Mouse (Mus musculus): ENCODE measurements around the gene Tmem161b. TPM values are rescaled to one million over a fixed set of nuclear protein-coding genes. Genes with fewer than 3 reads are reported as not detected.
"Not testable (repeated sequence)": the region's sequence is repeated elsewhere in the genome, so short reads cannot be mapped to it uniquely, and the experiment has no call there.

Gene Tmem161b
- total RNA-seq (2015) = 14.8 and 17.2 TPM in 2 replicates
- 13.3 and 18.3 TPM in 2 replicates for total RNA-seq (2017)

GRCm38 (mm10) chr13:84221820-84222681 lies at the start of gene Tmem161b:
Tmem161b (plus strand) TSS chr13:84222296.
- ATAC-seq (ENCODE audit: poor library complexity, severe bottlenecking) = peak; percentile 98

GRCm38 (mm10) chr13:84185835-84186234 lies 36.3 kb upstream of the Tmem161b start:
- ATAC-seq (ENCODE audit: poor library complexity, severe bottlenecking) = not testable (repeated sequence)

DNA sequence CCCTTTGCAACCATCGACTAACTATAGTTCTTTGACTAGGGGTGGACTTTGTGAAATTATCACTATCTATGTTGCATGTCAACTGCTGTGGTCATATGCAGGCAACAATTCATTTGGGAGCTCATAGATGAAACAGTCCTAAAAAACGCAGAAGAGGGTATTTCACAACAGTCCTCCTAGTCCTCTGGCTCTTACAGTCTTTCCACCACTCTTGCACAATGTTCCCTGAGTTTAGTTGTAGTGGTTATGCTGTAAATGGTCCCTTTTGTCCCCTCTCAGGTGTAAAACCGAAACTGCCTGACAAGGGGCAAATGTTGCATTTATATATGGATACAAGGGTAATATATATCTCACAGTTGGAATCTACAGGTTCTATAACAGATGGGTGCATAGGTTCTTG lies 29.4 kb upstream of the Tmem161b start:
- no peak for ATAC-seq (ENCODE audit: poor library complexity, severe bottlenecking)

- no peak for ATAC-seq (ENCODE audit: poor library complexity, severe bottlenecking)
Measured at GRCm38 (mm10) chr13:84222682-84222992, 541 bp downstream of the Tmem161b start.

DNA sequence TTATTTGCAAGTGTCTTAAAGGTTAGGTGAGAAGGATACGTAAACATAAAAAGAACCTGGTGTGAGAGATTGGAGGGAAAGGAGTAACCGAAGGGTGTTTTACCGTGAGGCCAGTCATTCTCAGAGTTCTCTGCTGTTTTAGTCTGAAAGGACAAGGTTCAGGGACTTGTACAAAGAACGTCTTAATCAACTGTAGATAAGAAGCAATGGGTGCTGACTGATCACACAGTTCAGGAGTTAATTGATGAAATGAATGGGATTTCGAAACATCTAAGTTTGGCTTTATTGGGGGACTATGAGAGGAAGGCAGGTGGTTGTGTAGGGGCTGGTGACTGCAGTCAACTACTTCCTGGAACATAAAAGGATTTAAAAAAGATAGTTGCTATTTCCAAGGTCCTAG lies 922 bp downstream of the Tmem161b start:
- no peak for ATAC-seq (ENCODE audit: poor library complexity, severe bottlenecking)

DNA sequence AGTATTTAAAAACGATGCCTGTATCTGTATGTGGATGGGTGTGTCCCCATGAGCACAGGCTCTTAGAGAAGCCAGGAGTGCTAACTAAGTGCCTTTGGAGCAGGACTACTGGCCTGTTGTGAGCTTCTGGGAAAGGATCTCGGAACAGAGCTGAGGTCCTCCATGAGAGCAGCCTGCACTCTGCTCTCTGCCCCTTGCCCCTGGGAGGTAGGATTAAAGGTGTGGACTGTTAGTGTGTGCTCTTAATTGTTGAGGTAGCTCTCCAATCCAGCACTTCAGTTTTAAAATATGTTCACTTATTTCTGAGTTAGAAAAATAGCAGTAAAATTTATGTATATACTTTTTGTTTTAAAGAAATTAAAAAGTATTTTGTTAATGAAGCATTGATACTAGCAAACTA lies 11.9 kb downstream of the Tmem161b start:
- no peak for ATAC-seq (ENCODE audit: poor library complexity, severe bottlenecking)

DNA sequence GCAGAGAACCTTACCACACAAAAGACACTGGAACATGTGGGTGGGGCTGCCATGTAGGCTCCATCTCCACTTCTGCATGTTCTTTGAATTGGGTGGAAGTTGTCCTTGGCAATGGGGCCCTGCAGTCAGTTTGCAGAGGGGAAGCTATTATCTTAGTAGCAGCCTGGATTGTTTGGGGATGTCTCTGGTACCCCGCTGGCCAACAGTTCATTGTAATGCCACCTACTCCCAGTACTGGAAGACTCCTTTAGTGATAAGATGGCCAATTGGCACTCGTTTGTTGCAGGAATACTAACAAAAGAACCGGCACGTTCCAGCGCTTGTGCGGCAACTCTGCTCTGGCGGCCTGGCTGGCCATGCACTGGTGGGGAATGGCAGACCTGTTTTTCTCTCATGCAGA lies 14.7 kb downstream of the Tmem161b start:
- no peak for ATAC-seq (ENCODE audit: poor library complexity, severe bottlenecking)

- no peak for ATAC-seq (ENCODE audit: poor library complexity, severe bottlenecking)
Measured at GRCm38 (mm10) chr13:84238184-84238583, 16.1 kb downstream of the Tmem161b start.

DNA sequence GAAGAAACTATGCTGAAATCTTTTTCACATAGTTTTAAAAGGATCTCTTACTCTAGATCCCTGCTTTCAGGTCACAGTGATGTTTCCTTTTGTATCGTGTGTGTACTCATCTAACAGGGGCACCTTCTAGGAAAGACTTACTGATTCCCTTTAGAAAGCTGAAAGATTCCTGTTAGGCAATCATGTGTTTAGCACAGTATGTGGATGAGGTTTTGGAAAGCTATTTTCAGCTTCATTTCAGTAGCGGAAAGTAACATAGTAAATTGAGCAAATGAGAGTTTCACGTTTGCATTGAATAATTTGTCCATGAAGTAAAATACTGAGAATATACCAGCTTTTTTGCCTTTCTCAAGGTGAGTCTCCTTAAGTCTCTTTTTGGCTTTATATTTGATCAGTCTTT lies 26.0 kb downstream of the Tmem161b start:
- no peak for ATAC-seq (ENCODE audit: poor library complexity, severe bottlenecking)

GRCm38 (mm10) chr13:84251295-84251694 lies 29.2 kb downstream of the Tmem161b start:
- no peak for ATAC-seq (ENCODE audit: poor library complexity, severe bottlenecking)

- peak; percentile 27; the same call in 1 of the 2 replicates for ATAC-seq (ENCODE audit: poor library complexity, severe bottlenecking)
Measured at GRCm38 (mm10) chr13:84255047-84255446, 33.0 kb downstream of the Tmem161b start.

- ATAC-seq (ENCODE audit: poor library complexity, severe bottlenecking) = not testable (repeated sequence)
Measured at GRCm38 (mm10) chr13:84264418-84264817, 42.3 kb downstream of the Tmem161b start.

- no peak for ATAC-seq (ENCODE audit: poor library complexity, severe bottlenecking)
Measured at GRCm38 (mm10) chr13:84276246-84276645, 54.1 kb downstream of the Tmem161b start.

- no peak for ATAC-seq (ENCODE audit: poor library complexity, severe bottlenecking)
Measured at GRCm38 (mm10) chr13:84280352-84280751, 58.3 kb downstream of the Tmem161b start.

- no peak for ATAC-seq (ENCODE audit: poor library complexity, severe bottlenecking)
Measured at GRCm38 (mm10) chr13:84282966-84283365, 60.9 kb downstream of the Tmem161b start.

DNA sequence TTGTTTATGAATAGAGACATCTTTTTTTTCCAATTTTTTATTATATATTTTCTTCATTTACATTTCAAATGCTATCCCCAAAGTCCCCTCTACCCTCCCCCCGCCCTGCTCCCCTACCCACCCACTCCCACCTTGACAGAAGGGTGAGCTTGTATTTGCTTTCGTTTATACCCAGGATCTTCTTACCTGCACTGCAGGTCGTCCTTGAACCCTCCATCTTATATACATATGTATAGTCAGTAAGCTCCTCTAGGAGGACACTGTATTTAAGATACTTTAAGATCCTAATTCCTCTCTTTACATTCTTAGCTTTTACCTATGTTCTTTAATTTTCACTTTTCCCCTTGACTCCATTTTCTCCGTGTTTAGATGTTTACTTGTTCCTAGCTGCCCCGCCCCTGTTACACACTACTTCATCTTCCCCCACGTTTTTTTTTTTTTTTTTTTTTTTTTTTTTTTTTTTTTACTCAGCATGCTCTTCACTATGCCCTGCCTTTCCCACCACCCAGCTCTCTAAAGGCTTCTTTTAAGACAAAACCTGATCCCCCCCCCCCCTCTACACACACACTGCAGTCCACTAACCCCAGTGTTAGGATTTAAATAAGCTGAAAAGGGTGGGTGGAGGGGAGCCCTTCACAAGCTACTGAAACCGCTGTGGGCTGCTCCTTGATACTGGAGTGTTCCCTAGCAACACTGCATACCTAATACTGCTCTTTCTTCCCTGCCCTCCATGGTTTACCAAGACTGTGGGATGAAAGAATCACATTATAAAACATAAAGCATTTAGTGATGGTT lies 62.9 kb downstream of the Tmem161b start:
- no peak for ATAC-seq (ENCODE audit: poor library complexity, severe bottlenecking)

- no peak for ATAC-seq (ENCODE audit: poor library complexity, severe bottlenecking)
Measured at GRCm38 (mm10) chr13:84285559-84285945, 63.5 kb downstream of the Tmem161b start.

DNA sequence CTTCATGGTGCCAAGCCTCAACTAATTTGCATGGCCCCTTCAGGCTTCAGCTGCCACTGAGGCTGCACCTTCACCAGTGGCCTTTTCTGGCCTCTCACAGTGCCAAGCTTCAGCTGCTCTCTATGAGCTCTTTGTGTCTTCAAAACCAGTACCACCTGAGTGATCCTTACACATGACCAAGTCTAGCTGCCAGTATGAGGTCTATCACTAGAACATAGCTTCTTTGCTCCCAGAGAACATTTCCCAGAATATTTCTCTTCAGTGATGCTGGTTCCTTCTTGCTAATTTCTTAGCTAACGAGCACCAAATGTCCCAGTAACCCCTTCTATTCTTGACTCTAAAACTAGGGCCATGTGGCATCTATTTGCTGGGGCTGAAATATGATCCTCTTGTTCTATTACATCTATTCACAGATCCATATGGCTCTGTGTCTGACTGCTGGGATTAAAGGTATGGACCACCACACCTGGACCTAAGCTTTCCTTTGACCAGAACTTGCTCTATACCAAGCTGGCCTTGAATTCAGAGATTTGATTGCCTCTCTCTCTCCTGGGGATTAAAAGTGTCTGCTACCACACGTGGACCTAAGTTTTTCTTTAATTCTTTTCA lies 77.5 kb downstream of the Tmem161b start:
- ATAC-seq (ENCODE audit: poor library complexity, severe bottlenecking) = no peak

GRCm38 (mm10) chr13:84343272-84343671 lies 121.2 kb downstream of the Tmem161b start:
- no peak for ATAC-seq (ENCODE audit: poor library complexity, severe bottlenecking)

- ATAC-seq (ENCODE audit: poor library complexity, severe bottlenecking) = no peak
Measured at GRCm38 (mm10) chr13:84343691-84344495, 121.8 kb downstream of the Tmem161b start.

GRCm38 (mm10) chr13:84344711-84345110 lies 122.6 kb downstream of the Tmem161b start:
- ATAC-seq (ENCODE audit: poor library complexity, severe bottlenecking) = no peak

Measured in megakaryocyte, adult 5-6 weeks (primary cell).